In genomic region chr13:104032620-104033133, GRCm38 (mm10) we compare ENCODE assay signal across 9 mouse cellular contexts.
DNase-seq lines count a peak whose midpoint lies in the region; ATAC-seq lines count a peak whose summit lies in the region.
"Had no signal": no experiment of that assay in that cellular context is flagged by ENCODE, and none has a peak within 500 bp of the region (broad histone marks: within the 10 kb centered on the region; RNA-seq: fewer than 3 reads in every experiment).

No protein-coding gene starts in this region.

- DNase-seq in kidney, postnatal 10 days: peak; percentile 68
- no peak for DNase-seq in kidney, adult 11 months
- DNase-seq in R1 (ENCODE audit: low read depth, low spot score): peak; percentile 66
- DNase-seq in lung, postnatal 10 days: peak; percentile 42
- no peak for DNase-seq in adrenal gland, postnatal 4 days (ENCODE audit: low spot score in 2 of 2)
- no peak for DNase-seq in layer of hippocampus, adult 8-10 months (ENCODE audit: low spot score in 2 of 2)

- ATAC-seq in heart, embryonic 16.5 days (replicated peaks; ENCODE audit: extremely low read depth, insufficient read depth, low FRiP score): peak; percentile 79
- ATAC-seq in erythroblast, adult 5-6 weeks (replicated peaks; ENCODE audit: low FRiP score, poor library complexity, severe bottlenecking): no peak
- ATAC-seq: Patski had no signal

- no peaks in the 10 kb centered on the region for H3K36me3 ChIP-seq in heart, embryonic 16.5 days (ENCODE audit: control insufficient read depth, insufficient read depth)

- H3K9me3 ChIP-seq in heart, embryonic 16.5 days (replicated peaks; ENCODE audit: control insufficient read depth, low read length): no peaks in the 10 kb centered on the region

- no peak overlapping the region for H3K4me3 ChIP-seq in heart, embryonic 16.5 days (ENCODE audit: low read length)

- H3K27ac ChIP-seq in heart, embryonic 16.5 days (ENCODE audit: low read length): peak overlapping the region; percentile 89

- H3K9ac ChIP-seq in heart, embryonic 16.5 days (ENCODE audit: low read length): no peak overlapping the region

- H3K27me3 ChIP-seq in heart, embryonic 16.5 days (ENCODE audit: control insufficient read depth, insufficient read depth, low read length): no peaks in the 10 kb centered on the region
- H3K27me3 ChIP-seq: Patski had no signal

- 6% methylated on average over 3 of the region's 3 CpGs for WGBS in heart, embryonic 16.5 days

- peaks cover 46% of the 10 kb centered on the region for H3K4me1 ChIP-seq in heart, embryonic 16.5 days (ENCODE audit: control insufficient read depth, insufficient read depth, low read length)

- H3K4me2 ChIP-seq in heart, embryonic 16.5 days (ENCODE audit: low read depth, low read length): peak overlapping the region; percentile 11

Comparison
In these comparisons a context has a peak if more than half of its experiments do, and no peak if none do; other contexts are left out.
1. DNase-seq: peak in kidney, postnatal 10 days (single experiment), R1 (single experiment) and lung, postnatal 10 days (single experiment); none in kidney, adult 11 months (single experiment), adrenal gland, postnatal 4 days (0 of 2) and layer of hippocampus, adult 8-10 months (0 of 2).